Mouse (Mus musculus): Measurements from ENCODE around the gene Dnah2. TPM values are rescaled to one million over a fixed set of nuclear protein-coding genes. Genes with fewer than 3 reads are reported as not detected.

Dnah2 gene
- polyA plus RNA-seq (2012; rRNA removed) = 5.1 and 7.0 TPM in 2 replicates

GRCm38 (mm10) chr11:69549060-69549656, at the start of gene Dnah2:
Dnah2 (minus strand) TSS chr11:69549110.

GRCm38 (mm10) chr11:69580091-69580514, 31.2 kb upstream of the Dnah2 start, which contains the start of the genes Wrap53 and Trp53:
Wrap53 (minus strand) TSS chr11:69580255.
Trp53 (plus strand) TSS chr11:69580359.

DNA sequence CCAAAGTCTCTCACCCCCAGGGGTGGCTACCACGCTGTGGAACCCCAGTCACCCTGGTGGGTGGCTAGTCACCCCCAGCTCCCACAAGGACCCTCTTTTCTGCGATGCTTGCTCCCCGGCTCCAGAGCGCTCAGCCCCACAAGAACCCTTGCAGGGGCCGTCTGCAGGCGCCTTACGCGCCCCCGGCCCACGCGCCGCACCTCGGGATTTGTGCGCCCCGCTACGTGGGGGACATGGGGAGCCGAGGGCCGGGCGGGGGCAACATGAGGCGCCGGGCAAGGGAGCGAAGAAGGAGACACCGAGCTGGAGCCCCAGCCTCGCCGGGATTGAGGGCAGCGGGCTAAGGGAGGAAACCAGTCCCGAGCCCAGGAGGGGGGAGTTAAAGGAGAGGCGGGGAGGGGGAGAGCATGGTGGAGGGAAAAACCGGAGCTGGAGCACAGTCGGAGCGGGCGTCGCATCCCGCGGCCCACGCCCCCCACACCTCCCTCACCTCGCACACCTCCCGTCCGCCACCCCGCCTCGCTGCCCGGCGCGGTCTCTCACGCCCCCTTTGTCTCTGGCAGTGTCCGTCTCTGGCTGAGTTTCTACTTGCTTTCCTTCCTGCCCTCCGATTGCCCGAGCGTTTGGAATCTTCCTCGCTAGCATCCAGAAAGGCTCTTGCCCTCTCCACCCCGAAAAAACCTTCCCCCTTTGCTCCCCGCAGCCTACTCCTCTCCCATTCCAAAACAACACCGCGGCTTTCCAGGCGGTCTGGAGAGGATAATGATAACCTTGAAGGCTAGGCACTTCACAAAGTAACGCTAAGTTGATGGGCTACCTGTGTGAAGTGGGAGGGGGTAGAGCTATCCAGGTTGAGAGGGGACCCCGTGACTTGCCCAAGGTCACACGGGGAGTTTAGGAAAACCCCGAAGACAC, 11.2 kb upstream of the Dnah2 start, which contains the start of gene Efnb3:
TSS of gene Efnb3 (minus strand) at position 355 of the 915 bp plus-strand sequence.

DNA sequence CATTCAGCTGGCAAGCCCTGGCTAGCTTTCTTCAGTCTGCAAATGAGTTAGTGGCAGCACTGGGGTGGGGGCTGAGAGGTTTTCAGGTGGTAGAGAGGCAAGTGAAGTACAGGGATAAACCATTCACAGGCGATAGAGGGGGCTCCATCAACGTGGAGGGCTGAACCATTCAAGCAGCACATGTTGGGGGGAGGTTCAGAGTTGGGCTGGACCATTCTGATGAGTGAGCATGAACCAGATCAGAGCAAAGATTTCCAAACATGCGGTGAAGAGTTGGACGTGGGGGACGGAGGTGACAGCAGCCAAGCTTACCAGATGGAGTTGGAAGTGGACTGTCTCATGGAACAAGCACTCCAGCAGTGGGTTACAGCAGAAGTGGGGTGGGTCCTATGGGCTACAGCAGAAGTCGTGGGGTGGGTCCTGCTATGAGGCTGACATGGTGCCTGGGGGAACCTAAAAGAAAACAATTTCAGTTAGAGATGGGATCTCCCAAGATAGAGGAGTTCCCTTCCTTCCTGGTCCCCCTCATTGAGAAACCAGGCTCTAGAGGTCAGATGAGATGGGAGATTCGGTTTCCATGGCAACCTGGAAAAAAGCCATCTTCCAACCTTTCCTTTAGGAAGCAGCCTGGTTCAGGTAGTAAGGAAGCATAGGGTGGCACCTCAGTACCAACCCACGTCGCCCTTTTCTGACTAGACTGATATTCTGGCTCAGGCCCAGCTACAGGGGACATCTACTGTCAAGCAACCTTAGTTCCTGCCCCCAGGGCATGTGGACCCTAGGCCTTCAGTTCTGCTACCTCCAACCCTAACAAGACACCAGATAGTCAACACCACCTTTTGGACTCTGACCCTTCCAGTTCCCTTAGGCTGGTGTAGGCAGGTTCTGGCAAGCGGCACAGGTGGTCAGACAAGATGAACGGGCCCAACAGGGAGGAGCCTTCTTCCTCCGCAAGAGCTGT, 135.4 kb downstream of the Dnah2 start, which contains the start of gene Kdm6b:
TSS of gene Kdm6b (minus strand) at position 455 of the 961 bp plus-strand sequence.

DNA sequence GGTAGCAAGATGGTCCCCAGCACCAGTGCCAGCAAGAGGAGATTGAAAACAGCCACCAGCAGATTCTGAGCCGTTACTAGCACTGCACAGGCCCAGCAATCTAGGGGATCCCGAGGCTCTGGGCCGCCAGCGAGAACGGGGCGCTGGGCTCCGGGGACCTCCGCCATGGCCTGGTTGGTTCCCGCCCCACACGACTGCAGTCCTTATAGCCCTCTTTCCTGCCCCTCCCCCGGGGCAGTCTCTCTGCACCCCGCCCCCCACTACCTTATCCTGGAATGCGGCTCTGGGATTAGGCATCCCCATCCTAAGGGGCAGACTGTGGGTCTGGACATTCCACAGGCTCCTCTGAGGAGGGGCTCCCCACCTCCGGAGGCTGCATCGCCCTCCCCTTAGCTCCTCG, 150.9 kb downstream of the Dnah2 start, which contains the start of gene Tmem88:
TSS of gene Tmem88 (minus strand) at position 176 of the 400 bp plus-strand sequence.

GRCm38 (mm10) chr11:69395235-69395633, 153.7 kb downstream of the Dnah2 start, which contains the start of the genes Naa38 and Cyb5d1:
Naa38 (plus strand) TSS chr11:69395487.
Cyb5d1 (minus strand) TSS chr11:69395631.

Other genes with a start within 250 kb of the Dnah2 start
- 11.0 and 12.6 TPM in 2 replicates for gene Cntrob, start 225.3 kb downstream of the Dnah2 start, polyA plus RNA-seq (2012; rRNA removed)
- 24.4 and 49.0 TPM in 2 replicates for gene Trappc1, start 225.1 kb downstream of the Dnah2 start, polyA plus RNA-seq (2012; rRNA removed)
- gene Kcnab3, start 222.9 kb downstream of the Dnah2 start, polyA plus RNA-seq (2012; rRNA removed) = 20.8 and 21.2 TPM in 2 replicates
- gene Rnf227, start 208.6 kb downstream of the Dnah2 start, polyA plus RNA-seq (2012; rRNA removed) = 4.7 and 4.9 TPM in 2 replicates
- gene Chd3, start 179.7 kb downstream of the Dnah2 start, polyA plus RNA-seq (2012; rRNA removed) = 192 and 199 TPM in 2 replicates
- 297 and 329 TPM in 2 replicates for gene Naa38, start 153.6 kb downstream of the Dnah2 start, polyA plus RNA-seq (2012; rRNA removed)
- 18.8 and 20.3 TPM in 2 replicates for gene Cyb5d1, start 153.5 kb downstream of the Dnah2 start, polyA plus RNA-seq (2012; rRNA removed)
- 62.8 and 66.4 TPM in 2 replicates for gene Tmem88, start 150.9 kb downstream of the Dnah2 start, polyA plus RNA-seq (2012; rRNA removed)
- gene Kdm6b, start 135.4 kb downstream of the Dnah2 start, polyA plus RNA-seq (2012; rRNA removed) = 15.6 and 16.4 TPM in 2 replicates
- gene Efnb3, start 11.1 kb upstream of the Dnah2 start, polyA plus RNA-seq (2012; rRNA removed) = 13.1 and 13.5 TPM in 2 replicates
- gene Wrap53, start 31.1 kb upstream of the Dnah2 start, polyA plus RNA-seq (2012; rRNA removed) = 18.8 and 25.8 TPM in 2 replicates
- gene Trp53, start 31.2 kb upstream of the Dnah2 start, polyA plus RNA-seq (2012; rRNA removed) = 145 and 203 TPM in 2 replicates
- gene Atp1b2, start 56.8 kb upstream of the Dnah2 start, polyA plus RNA-seq (2012; rRNA removed) = 119 and 137 TPM in 2 replicates
- 5.6 and 7.1 TPM in 2 replicates for gene Shbg, start 68.8 kb upstream of the Dnah2 start, polyA plus RNA-seq (2012; rRNA removed)
- gene Sat2, start 72.9 kb upstream of the Dnah2 start, polyA plus RNA-seq (2012; rRNA removed) = 4.8 and 5.1 TPM in 2 replicates
- gene Fxr2, start 83.9 kb upstream of the Dnah2 start, polyA plus RNA-seq (2012; rRNA removed) = 68.6 and 73.0 TPM in 2 replicates
- gene Sox15, start 106.2 kb upstream of the Dnah2 start, polyA plus RNA-seq (2012; rRNA removed) = 1.7 and 2.1 TPM in 2 replicates
- gene Mpdu1, start 113.5 kb upstream of the Dnah2 start, polyA plus RNA-seq (2012; rRNA removed) = 95.9 and 115 TPM in 2 replicates
- 38.2 and 52.8 TPM in 2 replicates for gene Cd68, start 117.0 kb upstream of the Dnah2 start, polyA plus RNA-seq (2012; rRNA removed)
- 252 and 395 TPM in 2 replicates for gene Eif4a1, start 123.3 kb upstream of the Dnah2 start, polyA plus RNA-seq (2012; rRNA removed)
- 57.7 and 67.2 TPM in 2 replicates for gene Senp3, start 133.0 kb upstream of the Dnah2 start, polyA plus RNA-seq (2012; rRNA removed)
- gene Tnfsf13, start 136.7 kb upstream of the Dnah2 start, polyA plus RNA-seq (2012; rRNA removed) = 5.2 and 8.0 TPM in 2 replicates
- 59.3 and 71.8 TPM in 2 replicates for gene Tnfsf12, start 146.7 kb upstream of the Dnah2 start, polyA plus RNA-seq (2012; rRNA removed)
- gene Tnfsfm13, start 147.0 kb upstream of the Dnah2 start, polyA plus RNA-seq (2012; rRNA removed) = 12.8 and 20.4 TPM in 2 replicates
- gene Polr2a, start 209.5 kb upstream of the Dnah2 start, polyA plus RNA-seq (2012; rRNA removed) = 17.8 and 29.7 TPM in 2 replicates
- 1.3 and 1.5 TPM in 2 replicates for gene Slc35g3, start 212.9 kb upstream of the Dnah2 start, polyA plus RNA-seq (2012; rRNA removed)
- 48.6 and 69.0 TPM in 2 replicates for gene Zbtb4, start 216.8 kb upstream of the Dnah2 start, polyA plus RNA-seq (2012; rRNA removed)
- gene Chrnb1, start 246.8 kb upstream of the Dnah2 start, polyA plus RNA-seq (2012; rRNA removed) = 9.5 and 12.9 TPM in 2 replicates

All from ovary, adult 2 months (tissue).